Mouse (Mus musculus) embryonic facial prominence, embryonic 10.5 days (tissue): ENCODE results near the gene Rab4a. TPM values are rescaled to one million over a fixed set of nuclear protein-coding genes. Genes with fewer than 3 reads are reported as not detected.

ENCODE experiments used
- DNase-seq: peaks from one replicate; pipeline ENCODE4 v3.0.0-alpha.2; 2017; ENCODE audit warnings: low spot score
- H3K27ac ChIP-seq: fragments of 300-500 bp; sonication (generic); replicated peaks from 2 replicates; pipeline ENCODE4 v1.5.1; 2016; ENCODE audit warnings: mild to moderate bottlenecking
- H3K27me3 ChIP-seq: fragments of 300-500 bp; sonication (generic); replicated peaks from 2 replicates; pipeline ENCODE4 v1.6.1; 2016; ENCODE audit warnings: low read depth, mild to moderate bottlenecking; ENCODE audit not compliant: poor library complexity, severe bottlenecking
- H3K36me3 ChIP-seq: fragments of 300-500 bp; sonication (generic); replicated peaks from 2 replicates; pipeline ENCODE4 v1.6.1; 2016; ENCODE audit warnings: mild to moderate bottlenecking, moderate library complexity
- H3K4me1 ChIP-seq: fragments of 300-500 bp; sonication (generic); 2 replicates; pipeline ENCODE4 v1.6.1; 2016
- H3K4me3 ChIP-seq: fragments of 300-500 bp; sonication (generic); 2 replicates; pipeline ENCODE4 v1.5.1; 2016; ENCODE audit warnings: mild to moderate bottlenecking, moderate library complexity
- H3K9me3 ChIP-seq: fragments of 300-500 bp; sonication (generic); 2 replicates; pipeline ENCODE4 v1.6.1; 2016; ENCODE audit warnings: mild to moderate bottlenecking
- WGBS: fragments of 180-500 bp; shearing (Covaris S2); methylation state at CpG from one replicate; pipeline ENCODE4 v1.1.7; 2016; 5-methylcytosine and 5-hydroxymethylcytosine counted together
- polyA plus RNA-seq: library from polyadenylated mRNA; unstranded; fragments of >200 nt; fragmentation: Nextera tagmentation; extraction: Ambion mirVana; gene quantifications from 2 replicates; pipeline ENCODE4 v1.2.1, GENCODE M21; 2016

The Rab4a gene
- polyA plus RNA-seq, 1 experiment from 2014 or later, result 56.8 TPM

- Histone ChIP-seq H3K36me3 (no peaks in the 10 kb centered on the region), H3K27ac (no peak overlapping the region), H3K27me3 (peaks cover 7% of the 10 kb centered on the region), H3K4me3 (no peak overlapping the region), H3K9me3 (no peaks in the 10 kb centered on the region), H3K4me1 (peaks cover 21% of the 10 kb centered on the region)
- peak; percentile 39 for DNase-seq
- 61% methylated on average over 12 of the region's 12 CpGs for WGBS
Observed at GRCm38 (mm10) chr8:123773468-123773867, 32.3 kb upstream of the Rab4a start.

- H3K9me3 ChIP-seq, result no peaks in the 10 kb centered on the region
- WGBS, result 97% methylated on average over 1 of the region's 1 CpGs
- H3K36me3 ChIP-seq, result no peaks in the 10 kb centered on the region
- H3K27me3 ChIP-seq, result peaks cover 4% of the 10 kb centered on the region
- H3K27ac ChIP-seq, result no peak overlapping the region
- peaks cover 21% of the 10 kb centered on the region for H3K4me1 ChIP-seq
- H3K4me3 ChIP-seq, result no peak overlapping the region
- DNase-seq, result no peak
Observed at GRCm38 (mm10) chr8:123774491-123774890, 31.3 kb upstream of the Rab4a start.

DNA sequence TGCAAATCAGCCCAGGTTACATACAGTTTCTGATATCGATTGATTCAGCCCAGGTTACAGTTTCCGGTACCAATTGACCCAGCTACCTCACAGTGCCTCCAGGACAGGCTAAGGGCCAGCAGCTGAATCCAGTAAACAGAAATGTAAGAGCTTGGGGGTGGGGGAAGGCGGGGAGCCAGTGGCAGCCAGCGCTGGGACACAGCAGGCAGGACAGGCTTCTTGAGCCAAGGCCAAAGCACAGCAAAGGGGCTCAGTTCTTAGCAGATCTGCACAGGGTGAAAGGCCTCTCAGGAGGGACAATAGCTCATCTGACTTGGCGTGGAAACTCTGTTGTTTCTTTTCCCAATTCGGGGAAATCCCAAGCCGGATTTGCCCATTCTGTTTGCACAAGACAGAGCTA is 28.5 kb upstream of the Rab4a start:
- peaks cover 36% of the 10 kb centered on the region for H3K4me1 ChIP-seq
- H3K27me3 ChIP-seq, result peaks cover 4% of the 10 kb centered on the region
- 45% methylated on average over 7 of the region's 7 CpGs for WGBS
- no peak for DNase-seq
- H3K27ac ChIP-seq, result no peak overlapping the region; the same call in 1 of the 2 replicates
- no peak overlapping the region for H3K4me3 ChIP-seq
- no peaks in the 10 kb centered on the region for H3K36me3 ChIP-seq
- H3K9me3 ChIP-seq, result no peaks in the 10 kb centered on the region

GRCm38 (mm10) chr8:123780471-123780870 is 25.3 kb upstream of the Rab4a start:
- Histone ChIP-seq H3K4me3 (no peak overlapping the region), H3K27me3 (peaks cover 4% of the 10 kb centered on the region; the same call in 1 of the 2 replicates), H3K36me3 (no peaks in the 10 kb centered on the region), H3K9me3 (no peaks in the 10 kb centered on the region), H3K27ac (peak overlapping the region; percentile 60; the same call in 1 of the 2 replicates), H3K4me1 (peaks cover 27% of the 10 kb centered on the region)
- peak; percentile 52 for DNase-seq
- 41% methylated on average over 3 of the region's 3 CpGs for WGBS

- peak overlapping the region; percentile 60; the same call in 1 of the 2 replicates for H3K27ac ChIP-seq
- H3K36me3 ChIP-seq, result no peaks in the 10 kb centered on the region
- H3K4me3 ChIP-seq, result no peak overlapping the region
- 68% methylated on average over 8 of the region's 8 CpGs for WGBS
- no peaks in the 10 kb centered on the region for H3K9me3 ChIP-seq
- peaks cover 32% of the 10 kb centered on the region for H3K4me1 ChIP-seq
- peaks cover 6% of the 10 kb centered on the region for H3K27me3 ChIP-seq
- no peak for DNase-seq
Observed at GRCm38 (mm10) chr8:123781256-123781655, 24.5 kb upstream of the Rab4a start.

- WGBS, result 14% methylated on average over 6 of the region's 6 CpGs
- Histone ChIP-seq H3K4me3 (no peak overlapping the region), H3K4me1 (peaks cover 31% of the 10 kb centered on the region), H3K36me3 (no peaks in the 10 kb centered on the region), H3K27me3 (peaks cover 10% of the 10 kb centered on the region), H3K9me3 (no peaks in the 10 kb centered on the region), H3K27ac (no peak overlapping the region)
- peak; percentile 87 for DNase-seq
Observed at GRCm38 (mm10) chr8:123783525-123784249, 22.1 kb upstream of the Rab4a start.

DNA sequence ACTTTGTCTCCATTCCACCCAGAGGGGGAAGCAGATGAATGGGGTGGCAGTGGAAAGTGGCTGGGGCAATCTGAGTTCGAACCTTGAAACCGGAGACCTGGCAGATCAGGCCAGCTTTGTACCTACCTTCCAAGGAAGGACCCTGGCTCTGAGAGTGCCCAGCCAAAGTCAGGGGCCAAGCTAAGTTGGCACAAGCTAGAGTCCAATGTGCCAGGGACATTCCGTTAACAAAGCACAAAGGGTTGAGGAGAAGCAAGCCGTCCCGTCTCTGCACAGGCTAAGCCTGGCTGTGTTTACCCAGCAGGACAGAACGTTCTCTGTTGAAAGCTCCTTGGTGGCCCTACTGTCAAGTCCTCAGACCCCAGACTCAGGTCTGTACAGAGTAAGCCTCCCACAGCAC is 19.6 kb upstream of the Rab4a start:
- Histone ChIP-seq H3K27ac (0 out of 2 replicates have a peak overlapping the region, but pooled peaks have one; percentile 55), H3K36me3 (no peaks in the 10 kb centered on the region), H3K27me3 (peaks cover 10% of the 10 kb centered on the region), H3K4me3 (no peak overlapping the region), H3K4me1 (peaks cover 34% of the 10 kb centered on the region), H3K9me3 (no peaks in the 10 kb centered on the region)
- no peak for DNase-seq
- WGBS, result 77% methylated on average over 6 of the region's 6 CpGs

DNA sequence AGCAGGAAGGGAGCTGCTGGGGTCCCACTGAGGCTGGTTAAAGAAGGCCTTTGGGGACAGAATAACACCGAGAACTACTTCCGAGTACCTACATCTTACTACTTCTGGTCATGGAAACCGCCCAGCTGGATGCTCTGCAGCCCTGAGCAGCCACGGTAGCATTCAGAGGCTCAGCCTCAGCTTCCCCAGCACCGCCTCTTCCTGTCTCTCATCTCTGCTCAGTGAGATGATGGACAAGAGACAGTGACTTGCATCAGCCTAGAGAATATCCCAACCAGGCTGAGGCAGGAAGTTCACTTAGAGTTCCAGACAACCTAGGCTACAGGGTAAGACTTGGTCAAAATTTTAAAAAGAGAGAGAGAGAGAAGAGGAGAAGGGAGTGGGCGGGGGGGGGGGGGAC is 19.1 kb upstream of the Rab4a start:
- Histone ChIP-seq H3K9me3 (no peaks in the 10 kb centered on the region), H3K27ac (no peak overlapping the region; the same call in 1 of the 2 replicates), H3K4me3 (no peak overlapping the region), H3K4me1 (peaks cover 36% of the 10 kb centered on the region), H3K27me3 (peaks cover 14% of the 10 kb centered on the region), H3K36me3 (no peaks in the 10 kb centered on the region)
- DNase-seq, result no peak
- WGBS, result 74% methylated on average over 6 of the region's 6 CpGs

DNA sequence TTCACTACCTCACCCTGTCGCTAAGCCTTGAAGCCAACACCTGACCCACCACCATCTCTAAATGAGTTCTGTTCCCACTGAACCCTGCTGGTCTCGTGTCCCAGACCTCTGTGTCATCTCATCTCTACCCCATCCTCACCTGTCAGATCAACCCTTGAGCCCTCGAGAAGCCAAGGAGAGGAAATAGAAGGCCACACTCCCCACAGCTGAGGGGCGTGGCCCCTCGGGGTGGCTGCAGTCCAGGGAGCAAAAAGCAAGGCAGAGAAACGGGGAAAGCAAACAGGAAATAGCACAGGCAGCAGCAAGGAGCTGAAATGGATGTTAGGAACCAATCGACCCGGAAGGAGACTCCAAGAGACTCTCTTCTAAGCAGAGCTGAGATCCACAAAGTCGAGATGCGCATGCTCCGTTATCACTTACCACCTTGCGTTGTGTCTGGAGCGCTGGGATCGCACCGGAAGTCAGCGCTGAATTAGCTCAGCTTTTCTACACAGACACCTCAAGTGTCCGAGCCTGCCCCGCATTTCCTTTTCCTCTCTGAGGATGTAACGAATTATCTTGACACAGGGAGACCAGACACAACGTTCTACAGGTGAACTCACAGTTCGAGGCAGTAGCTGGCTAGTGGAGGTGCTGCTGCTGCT is 18.4 kb upstream of the Rab4a start:
- Histone ChIP-seq H3K27ac (no peak overlapping the region), H3K4me1 (peaks cover 41% of the 10 kb centered on the region), H3K27me3 (peaks cover 19% of the 10 kb centered on the region), H3K9me3 (no peaks in the 10 kb centered on the region), H3K4me3 (no peak overlapping the region), H3K36me3 (no peaks in the 10 kb centered on the region)
- no peak for DNase-seq
- 61% methylated on average over 21 of the region's 21 CpGs for WGBS

- 59% methylated on average over 14 of the region's 14 CpGs for WGBS
- H3K9me3 ChIP-seq, result no peaks in the 10 kb centered on the region
- no peak for DNase-seq
- H3K4me1 ChIP-seq, result peaks cover 39% of the 10 kb centered on the region
- H3K36me3 ChIP-seq, result no peaks in the 10 kb centered on the region
- no peak overlapping the region for H3K27ac ChIP-seq
- peaks cover 19% of the 10 kb centered on the region for H3K27me3 ChIP-seq
- no peak overlapping the region for H3K4me3 ChIP-seq
Observed at GRCm38 (mm10) chr8:123788416-123789170, 17.2 kb upstream of the Rab4a start.

- Histone ChIP-seq H3K4me1 (peaks cover 36% of the 10 kb centered on the region), H3K27ac (no peak overlapping the region), H3K36me3 (no peaks in the 10 kb centered on the region), H3K9me3 (no peaks in the 10 kb centered on the region), H3K27me3 (peaks cover 19% of the 10 kb centered on the region), H3K4me3 (no peak overlapping the region)
- no peak for DNase-seq
- WGBS, result 72% methylated on average over 9 of the region's 9 CpGs
Observed at GRCm38 (mm10) chr8:123789461-123789860, 16.3 kb upstream of the Rab4a start.

GRCm38 (mm10) chr8:123789970-123790369 is 15.8 kb upstream of the Rab4a start:
- peak; percentile 93 for DNase-seq
- Histone ChIP-seq H3K4me3 (no peak overlapping the region), H3K9me3 (no peaks in the 10 kb centered on the region), H3K4me1 (peaks cover 36% of the 10 kb centered on the region), H3K36me3 (no peaks in the 10 kb centered on the region), H3K27ac (peak overlapping the region; percentile 54; the same call in 1 of the 2 replicates), H3K27me3 (peaks cover 19% of the 10 kb centered on the region)
- under 1% methylated on average over 4 of the region's 4 CpGs for WGBS
